10 mouse cellular contexts compared by ENCODE assay signal in the genomic region with DNA sequence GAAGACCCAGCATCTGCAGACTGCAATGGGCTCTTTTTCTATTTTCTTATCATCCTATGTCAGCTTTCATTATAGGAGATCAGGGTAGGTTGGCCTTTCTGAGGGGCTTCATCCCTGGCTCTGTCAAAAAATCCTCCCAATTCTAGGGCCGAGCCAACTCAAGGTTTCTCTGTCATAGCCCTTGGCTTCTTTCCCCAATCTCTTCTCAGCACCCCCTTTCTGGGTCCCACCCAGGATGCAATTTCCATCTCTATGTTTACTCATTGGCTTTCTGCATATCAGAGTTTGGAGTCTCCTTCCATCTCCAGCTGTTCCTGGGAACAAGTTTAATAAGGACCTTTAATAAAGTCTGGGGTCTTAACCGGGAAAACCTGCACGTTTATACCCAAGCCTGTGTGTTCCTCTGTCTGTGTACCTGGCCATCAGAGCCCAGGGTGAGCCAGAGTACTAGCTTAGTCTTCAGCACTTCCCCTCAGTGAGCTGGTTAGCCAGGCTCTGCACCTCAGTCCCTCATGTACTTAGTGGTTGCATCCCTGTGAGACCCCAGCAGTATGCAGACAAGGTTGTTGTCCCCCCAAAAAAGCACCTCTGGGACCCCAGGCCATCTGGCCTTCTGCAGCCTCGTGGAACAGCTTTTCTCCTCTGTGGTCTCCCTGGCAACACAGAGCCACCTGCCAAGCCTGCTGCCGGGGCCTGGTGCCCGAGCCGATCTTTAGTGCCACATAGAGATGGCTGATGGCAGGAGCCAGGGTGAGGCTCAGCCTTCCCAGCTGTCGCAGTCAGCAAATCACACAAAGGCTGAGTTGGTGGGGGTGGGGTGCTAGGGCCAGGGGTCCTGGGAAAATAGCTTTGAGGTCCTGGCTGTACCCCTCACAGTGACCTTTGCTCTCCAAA. TPM values are rescaled to one million over a fixed set of nuclear protein-coding genes. Genes with fewer than 3 reads are reported as not detected.
DNase-seq lines count a peak whose midpoint lies in the region; ATAC-seq and TF ChIP-seq lines count a peak whose summit lies in the region.
"Had no signal": no experiment of that assay in that cellular context is flagged by ENCODE, and none has a peak within 500 bp of the region (broad histone marks: within the 10 kb centered on the region; RNA-seq: fewer than 3 reads in every experiment).

No protein-coding gene starts in this region.

- H3K79me2 ChIP-seq in heart, adult 2 months (replicated peaks; ENCODE audit: control insufficient read depth, insufficient read depth, low read length) = no peaks in the 10 kb centered on the region

- no peak overlapping the region for H3K4me2 ChIP-seq in forebrain, embryonic 14.5 days (ENCODE audit: low read length)
- H3K4me2 ChIP-seq: liver, embryonic 13.5 days had no signal

- peaks cover 27% of the 10 kb centered on the region for H3K4me1 ChIP-seq in forebrain, embryonic 14.5 days (ENCODE audit: control insufficient read depth, insufficient read depth, low read length)
- H3K4me1 ChIP-seq in heart, adult 2 months (ENCODE audit: control insufficient read depth, insufficient read depth, low read length) = peaks cover 1% of the 10 kb centered on the region
- H3K4me1 ChIP-seq: liver, embryonic 13.5 days had no signal

- no peaks in the 10 kb centered on the region for H3K36me3 ChIP-seq in forebrain, embryonic 14.5 days (ENCODE audit: control insufficient read depth, insufficient read depth, low read length)
- H3K36me3 ChIP-seq in heart, adult 2 months (ENCODE audit: control insufficient read depth, insufficient read depth, low read length) = no peaks in the 10 kb centered on the region
- H3K36me3 ChIP-seq: liver, embryonic 13.5 days had no signal

- ATAC-seq in forebrain, embryonic 14.5 days = peak; percentile 83
- ATAC-seq: inflammation-experienced regulatory T-cells, adult 6 months had no signal

- H3K4me3 ChIP-seq in forebrain, embryonic 14.5 days (ENCODE audit: low read depth, low read length) = no peak overlapping the region
- H3K4me3 ChIP-seq in heart, adult 2 months = no peak overlapping the region
- H3K4me3 ChIP-seq: liver, embryonic 13.5 days had no signal

- no peak for TF ChIP-seq CTCF in heart, adult 2 months (IDR thresholded peaks at IDR 0.05)

- intact Hi-C loops in heart, adult 2 months (cut with DNase I) = no loop called here

- no peak overlapping the region for H3K9ac ChIP-seq in forebrain, embryonic 14.5 days (ENCODE audit: low read length)
- H3K9ac ChIP-seq in heart, adult 2 months (ENCODE audit: low read depth, low read length) = no peak overlapping the region
- H3K9ac ChIP-seq: liver, embryonic 13.5 days had no signal

- DNase-seq in right cerebral cortex, postnatal 10 days (ENCODE audit: low spot score in 2 of 2) = peak; percentile 84 to 85
- DNase-seq in right cerebral cortex, postnatal 36 days (ENCODE audit: low spot score in 2 of 2) = no peak
- peak; percentile 82 for DNase-seq in forebrain, embryonic 14.5 days (ENCODE audit: low spot score)
- peak; percentile 69 to 78 for DNase-seq in layer of hippocampus, postnatal 36 days
- no peak for DNase-seq in lung, postnatal 10 days
- no peak for DNase-seq in heart, adult 2 months
- no peak for DNase-seq in yolk sac, embryonic 10.5 days (ENCODE audit: low spot score)
- no peak for DNase-seq in adrenal gland, adult 18-20 months (ENCODE audit: low spot score in 2 of 2)
- DNase-seq: liver, embryonic 13.5 days had no signal

- no peaks in the 10 kb centered on the region for H3K9me3 ChIP-seq in forebrain, embryonic 14.5 days (replicated peaks; ENCODE audit: control insufficient read depth, low read length)
- H3K9me3 ChIP-seq: liver, embryonic 13.5 days had no signal

- TF ChIP-seq EP300 in heart, adult 2 months (IDR thresholded peaks at IDR 0.05; ENCODE audit: insufficient read depth, low read depth, low read length) = no peak

- H3K27ac ChIP-seq in forebrain, embryonic 14.5 days (ENCODE audit: low read depth, low read length) = peak overlapping the region; percentile 70
- no peak overlapping the region for H3K27ac ChIP-seq in heart, adult 2 months
- H3K27ac ChIP-seq: liver, embryonic 13.5 days had no signal

- 38% methylated on average over 8 of the region's 8 CpGs for WGBS in forebrain, embryonic 14.5 days
- 75% methylated on average over 8 of the region's 8 CpGs for WGBS in heart, adult 2 months

- no peak for TF ChIP-seq POLR2A in heart, adult 2 months (IDR thresholded peaks at IDR 0.05; ENCODE audit: insufficient read depth, low read depth, low read length)

- H3K27me3 ChIP-seq in forebrain, embryonic 14.5 days (replicated peaks; ENCODE audit: control insufficient read depth, insufficient read depth, low read length) = no peaks in the 10 kb centered on the region
- no peaks in the 10 kb centered on the region for H3K27me3 ChIP-seq in heart, adult 2 months (ENCODE audit: control insufficient read depth, insufficient read depth, low read length)
- H3K27me3 ChIP-seq: liver, embryonic 13.5 days had no signal

RNA-seq across cellular contexts. Expression of gene Adcyap1r1, which starts 16.3 kb away (rescaled TPM):
- 25.8 and 30.7 TPM in 2 replicates for polyA plus RNA-seq in forebrain, embryonic 14.5 days (2014; fragmentation: Nextera tagmentation; extraction: Ambion mirVana)
- total RNA-seq in layer of hippocampus, postnatal 36 days (2021) = 100 to 1,000 TPM; 138 to 149 TPM
- total RNA-seq in heart, adult 2 months (2021) = 1 to 10 TPM; 4.4 to 4.5 TPM
- 4.8 and 7.4 TPM in 2 replicates for polyA plus RNA-seq in heart, adult 2 months (2012; rRNA removed)
- 10 to 100 TPM; 29.0 to 30.0 TPM for total RNA-seq in adrenal gland, adult 18-20 months (2021)
- polyA plus RNA-seq: inflammation-experienced regulatory T-cells, adult 6 months had no signal

RNA-seq across cellular contexts. Expression of gene Ghrhr, which starts 59.4 kb away (rescaled TPM):
- not detected in 2 replicates for polyA plus RNA-seq in forebrain, embryonic 14.5 days (2014; fragmentation: Nextera tagmentation; extraction: Ambion mirVana)
- not detected for total RNA-seq in layer of hippocampus, postnatal 36 days (2021)
- not detected for total RNA-seq in heart, adult 2 months (2021)
- not detected in 2 replicates for polyA plus RNA-seq in heart, adult 2 months (2012; rRNA removed)
- total RNA-seq in adrenal gland, adult 18-20 months (2021) = not detected
- polyA plus RNA-seq: inflammation-experienced regulatory T-cells, adult 6 months had no signal

Comparison
In these comparisons a context has a peak if more than half of its experiments do, and no peak if none do; other contexts are left out.
1. DNase-seq: peak in right cerebral cortex, postnatal 10 days (2 of 2), forebrain, embryonic 14.5 days (single experiment) and layer of hippocampus, postnatal 36 days (2 of 2); none in right cerebral cortex, postnatal 36 days (0 of 2), lung, postnatal 10 days (single experiment), heart, adult 2 months (0 of 2), yolk sac, embryonic 10.5 days (single experiment) and adrenal gland, adult 18-20 months (0 of 2).
2. RNA of gene Adcyap1r1, which starts 16.3 kb away (total RNA-seq): 138 to 149 TPM in layer of hippocampus, postnatal 36 days and 29.0 to 30.0 TPM in adrenal gland, adult 18-20 months; 4.4 to 4.5 TPM in heart, adult 2 months; every median in the first group is over 4 times any median in the second.